Mouse (Mus musculus) intestine, embryonic 15.5 days (tissue): ENCODE measurements around the gene Dennd1a. TPM values are rescaled to one million over a fixed set of nuclear protein-coding genes. Genes with fewer than 3 reads are reported as not detected.

Source experiments
- ATAC-seq: fragments of 200-750 bp; cut with Nextera tagmentation; 2 replicates; pipeline ENCODE4 v1.8.0; 2017; ENCODE audit warnings: moderate TSS enrichment, moderate library complexity
- H3K27ac ChIP-seq: fragments of 300-500 bp; sonication (generic); 2 replicates; pipeline ENCODE4 v1.5.1; 2015; ENCODE audit warnings: mild to moderate bottlenecking, inconsistent platforms
- H3K27me3 ChIP-seq: fragments of 300-500 bp; sonication (generic); replicated peaks from 2 replicates; pipeline ENCODE4 v1.6.1; 2015; ENCODE audit warnings: inconsistent platforms
- H3K36me3 ChIP-seq: fragments of 300-500 bp; sonication (generic); 2 replicates; pipeline ENCODE4 v1.6.1; 2015; ENCODE audit warnings: inconsistent platforms
- H3K4me1 ChIP-seq: fragments of 300-500 bp; sonication (generic); replicated peaks from 2 replicates; pipeline ENCODE4 v1.6.1; 2015; ENCODE audit warnings: inconsistent platforms
- H3K4me2 ChIP-seq: fragments of 300-500 bp; sonication (generic); replicated peaks from 2 replicates; pipeline ENCODE4 v1.6.1; 2015; ENCODE audit warnings: mild to moderate bottlenecking, inconsistent platforms
- H3K4me3 ChIP-seq: fragments of 300-500 bp; sonication (generic); replicated peaks from 2 replicates; pipeline ENCODE4 v1.5.1; 2015; ENCODE audit warnings: inconsistent platforms
- H3K9ac ChIP-seq: fragments of 300-500 bp; sonication (generic); 2 replicates; pipeline ENCODE4 v1.6.1; 2015; ENCODE audit warnings: inconsistent platforms
- H3K9me3 ChIP-seq: fragments of 300-500 bp; sonication (generic); 2 replicates; pipeline ENCODE4 v1.6.1; 2016; ENCODE audit warnings: inconsistent platforms
- WGBS: fragments of 180-500 bp; shearing (Covaris S2); methylation state at CpG from one replicate; pipeline ENCODE4 v1.1.7; 2015; 5-methylcytosine and 5-hydroxymethylcytosine counted together
- polyA plus RNA-seq: library from polyadenylated mRNA; unstranded; fragments of >200 nt; fragmentation: Nextera tagmentation; extraction: Ambion mirVana; gene quantifications from 2 replicates; pipeline ENCODE4 v1.2.1, GENCODE M21; 2015

Dennd1a gene
- polyA plus RNA-seq, 1 experiment from 2014 or later = 11.2 TPM

DNA sequence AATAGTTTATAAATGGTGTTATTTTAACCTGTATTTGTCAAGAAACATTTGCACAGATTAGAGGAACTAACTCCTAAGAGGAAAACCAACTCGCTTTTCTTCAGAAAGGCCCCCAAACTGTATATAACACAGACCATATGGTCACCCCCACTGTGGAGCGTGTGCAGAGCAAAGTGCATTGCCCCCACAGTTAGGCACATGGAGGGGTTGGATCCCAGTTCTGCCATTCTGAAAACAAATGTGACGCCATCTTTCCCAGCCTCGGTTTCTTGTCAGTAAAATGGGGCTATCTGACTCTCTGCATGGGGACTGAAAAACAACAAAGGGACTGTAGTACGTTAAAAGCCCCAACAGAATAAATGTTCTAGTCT is 361.1 kb downstream of the Dennd1a start:
- H3K36me3 ChIP-seq = no peaks in the 10 kb centered on the region
- H3K9ac ChIP-seq = no peak overlapping the region
- ATAC-seq = no peak
- H3K27me3 ChIP-seq = no peaks in the 10 kb centered on the region
- no peaks in the 10 kb centered on the region for H3K4me1 ChIP-seq
- 78% methylated on average over 5 of the region's 5 CpGs for WGBS
- H3K4me3 ChIP-seq = no peak overlapping the region
- H3K27ac ChIP-seq = no peak overlapping the region
- no peaks in the 10 kb centered on the region for H3K9me3 ChIP-seq
- no peak overlapping the region for H3K4me2 ChIP-seq

DNA sequence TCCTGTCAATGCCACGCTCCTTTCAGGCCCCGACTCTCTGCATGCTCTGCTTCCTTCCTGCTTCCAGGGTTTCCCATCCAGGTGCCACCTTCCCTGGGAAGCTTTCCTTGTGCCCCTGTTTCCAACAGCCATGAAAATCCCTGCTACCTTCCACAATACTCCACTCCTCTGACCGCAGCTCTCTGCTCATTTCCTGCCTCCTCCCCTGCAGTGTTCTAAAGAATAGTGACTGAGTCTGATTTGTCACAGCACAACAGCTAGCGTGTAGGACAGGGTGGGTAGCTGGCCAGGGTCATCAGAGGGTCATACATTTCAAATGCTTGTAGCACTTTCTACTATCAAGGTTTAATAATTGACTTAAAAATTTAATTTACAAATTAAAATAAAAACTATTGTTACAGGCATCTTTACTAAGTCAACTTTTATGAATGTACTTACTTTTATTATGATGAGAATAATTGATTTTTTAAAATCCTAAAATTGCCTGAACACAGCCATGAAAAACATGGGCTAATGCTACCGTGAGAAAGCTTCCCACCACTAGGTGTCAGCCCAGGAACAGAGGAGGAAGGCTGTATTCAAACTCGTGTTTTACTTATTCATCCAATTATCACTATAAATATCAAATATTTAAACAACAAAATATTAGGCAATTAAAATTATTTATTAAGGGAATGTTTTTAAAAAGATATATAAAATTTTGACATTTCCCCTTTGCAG is 361.6 kb downstream of the Dennd1a start:
- Histone ChIP-seq H3K9me3 (no peaks in the 10 kb centered on the region), H3K4me2 (no peak overlapping the region), H3K4me3 (no peak overlapping the region), H3K27ac (no peak overlapping the region), H3K36me3 (no peaks in the 10 kb centered on the region), H3K4me1 (no peaks in the 10 kb centered on the region), H3K27me3 (no peaks in the 10 kb centered on the region), H3K9ac (no peak overlapping the region)
- no peak for ATAC-seq
- 42% methylated on average over 6 of the region's 6 CpGs for WGBS

DNA sequence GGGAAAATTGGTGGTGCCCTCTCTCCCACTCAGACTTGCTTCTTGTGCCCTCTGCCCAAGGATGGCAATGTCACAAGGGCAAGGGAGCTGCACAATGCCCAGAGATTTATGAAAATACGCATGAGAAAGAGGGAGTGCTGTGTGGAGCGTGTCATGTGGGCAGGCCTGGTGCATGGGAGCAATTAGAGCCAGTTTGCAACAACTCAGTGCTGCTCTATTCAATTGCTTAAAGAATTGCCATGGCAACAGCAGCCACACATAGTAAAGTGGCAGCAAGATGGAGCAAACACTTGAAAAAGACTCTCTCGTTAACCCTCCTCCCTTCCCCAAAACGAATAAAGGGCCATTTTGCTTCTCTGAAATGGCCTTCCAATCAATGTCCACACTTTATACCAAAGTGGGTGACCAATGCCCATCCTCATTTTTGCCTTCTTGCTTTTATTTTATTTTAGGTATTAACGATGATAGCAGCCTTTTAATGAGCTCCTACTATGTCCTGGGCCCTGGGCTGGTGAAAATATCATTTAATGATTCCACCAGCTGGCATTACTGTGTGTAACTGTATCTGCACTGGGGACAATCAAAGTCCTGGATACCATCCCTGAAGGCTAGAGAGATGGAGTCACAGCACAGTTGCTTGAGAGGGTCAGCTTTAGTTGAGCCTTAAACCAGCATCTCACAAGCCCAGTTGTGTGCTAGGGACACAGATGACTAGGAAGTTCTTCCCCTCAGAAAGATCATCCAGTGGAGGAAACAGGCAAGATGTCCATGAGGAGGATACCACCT is 378.3 kb downstream of the Dennd1a start:
- no peak overlapping the region for H3K4me3 ChIP-seq
- no peaks in the 10 kb centered on the region for H3K27me3 ChIP-seq
- H3K36me3 ChIP-seq = no peaks in the 10 kb centered on the region
- no peak overlapping the region for H3K27ac ChIP-seq
- no peak overlapping the region for H3K4me2 ChIP-seq
- WGBS = 83% methylated on average over 5 of the region's 5 CpGs
- no peaks in the 10 kb centered on the region for H3K4me1 ChIP-seq
- H3K9ac ChIP-seq = no peak overlapping the region
- ATAC-seq = no peak
- no peaks in the 10 kb centered on the region for H3K9me3 ChIP-seq

DNA sequence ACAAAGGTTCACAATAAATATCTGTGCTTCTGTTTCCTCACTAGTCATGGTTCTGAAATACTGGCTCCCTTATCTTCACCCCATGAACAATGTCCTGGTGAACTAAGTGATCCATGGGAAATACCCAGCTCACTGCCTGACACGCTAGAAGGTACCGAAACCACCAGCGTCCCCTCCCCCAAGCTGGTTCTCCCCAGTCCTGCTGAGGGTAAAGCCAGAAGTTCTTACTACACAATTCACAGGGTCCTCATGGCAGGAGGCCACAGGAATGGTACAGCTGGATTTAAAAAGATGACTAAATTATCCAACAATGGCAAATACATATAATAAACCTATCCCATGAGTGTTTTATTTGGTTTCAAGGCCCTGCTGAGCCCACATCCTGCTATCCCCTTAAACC is 378.9 kb downstream of the Dennd1a start:
- Histone ChIP-seq H3K9ac (no peak overlapping the region), H3K4me1 (no peaks in the 10 kb centered on the region), H3K9me3 (no peaks in the 10 kb centered on the region), H3K36me3 (no peaks in the 10 kb centered on the region), H3K27me3 (no peaks in the 10 kb centered on the region), H3K4me2 (no peak overlapping the region), H3K27ac (no peak overlapping the region), H3K4me3 (no peak overlapping the region)
- ATAC-seq = no peak
- 88% methylated on average over 3 of the region's 3 CpGs for WGBS

DNA sequence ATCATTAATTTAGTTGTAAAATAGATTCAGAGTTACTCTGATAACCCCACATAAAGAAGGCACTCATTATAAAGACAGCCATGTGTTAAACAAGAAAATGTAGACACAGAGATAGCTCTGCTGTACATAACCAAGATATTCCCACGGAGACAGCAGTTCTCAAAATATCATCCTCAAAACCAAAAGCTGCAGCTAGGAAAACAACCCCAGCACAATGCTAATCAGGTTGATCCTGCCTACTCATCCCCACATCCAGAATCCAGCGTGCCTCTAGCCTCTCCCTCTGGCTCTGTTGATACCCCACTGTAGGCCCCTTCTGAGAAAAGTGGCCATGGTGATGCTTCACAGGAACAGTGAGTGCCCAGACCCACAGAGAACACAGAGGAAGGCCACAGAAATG is 380.9 kb downstream of the Dennd1a start:
- H3K27ac ChIP-seq = no peak overlapping the region
- H3K36me3 ChIP-seq = no peaks in the 10 kb centered on the region
- H3K4me1 ChIP-seq = no peaks in the 10 kb centered on the region
- H3K9ac ChIP-seq = no peak overlapping the region
- WGBS = 80% methylated on average over 2 of the region's 2 CpGs
- no peak for ATAC-seq
- H3K9me3 ChIP-seq = no peaks in the 10 kb centered on the region
- no peak overlapping the region for H3K4me2 ChIP-seq
- no peak overlapping the region for H3K4me3 ChIP-seq
- H3K27me3 ChIP-seq = no peaks in the 10 kb centered on the region

DNA sequence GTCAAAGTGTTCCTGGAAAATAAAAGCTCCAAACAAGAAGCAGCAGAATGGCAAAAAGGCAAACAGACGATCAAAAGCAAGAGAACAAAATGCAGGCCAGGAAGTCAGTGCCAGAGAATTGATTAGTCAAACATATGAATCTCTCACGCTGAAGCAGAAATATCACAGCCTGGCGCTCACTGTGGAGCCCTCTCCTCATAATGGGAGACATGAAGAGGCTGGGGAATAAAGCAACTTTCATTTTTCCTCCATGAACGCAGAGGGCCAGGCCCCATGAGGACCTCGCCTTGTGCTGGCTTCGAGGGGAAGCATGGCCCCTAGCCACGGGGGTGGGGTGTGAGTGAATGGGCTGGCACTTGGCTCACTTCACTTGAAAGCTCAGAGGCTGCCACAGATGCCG is 383.9 kb downstream of the Dennd1a start:
- no peak overlapping the region for H3K9ac ChIP-seq
- no peaks in the 10 kb centered on the region for H3K4me1 ChIP-seq
- no peaks in the 10 kb centered on the region for H3K9me3 ChIP-seq
- no peaks in the 10 kb centered on the region for H3K36me3 ChIP-seq
- no peak overlapping the region for H3K4me2 ChIP-seq
- no peaks in the 10 kb centered on the region for H3K27me3 ChIP-seq
- no peak overlapping the region for H3K27ac ChIP-seq
- ATAC-seq = no peak
- H3K4me3 ChIP-seq = no peak overlapping the region
- WGBS = 83% methylated on average over 8 of the region's 8 CpGs

DNA sequence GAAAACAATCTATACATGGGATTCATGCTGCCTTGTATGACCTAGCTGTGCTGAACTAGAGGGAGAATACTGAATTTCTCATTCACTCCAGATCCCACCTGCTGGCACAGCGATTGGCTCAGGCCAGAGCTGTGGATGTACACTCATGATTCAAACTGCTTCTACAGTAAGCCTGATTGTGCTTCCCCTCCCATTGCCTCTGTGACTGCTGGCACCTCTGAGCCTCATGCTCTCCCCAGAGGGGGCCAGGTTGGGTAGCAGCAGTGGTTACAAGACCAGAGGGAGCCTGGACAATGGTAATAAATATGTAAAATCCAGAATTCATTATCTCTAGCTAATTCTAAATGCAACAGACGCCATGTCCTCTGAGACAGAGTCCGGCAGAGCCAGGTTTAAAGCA is 404.0 kb downstream of the Dennd1a start:
- Histone ChIP-seq H3K4me1 (0 out of 2 replicates have a peak, but pooled peaks cover 10% of the 10 kb centered on the region), H3K4me3 (no peak overlapping the region), H3K4me2 (no peak overlapping the region), H3K27me3 (no peaks in the 10 kb centered on the region), H3K27ac (no peak overlapping the region), H3K9me3 (no peaks in the 10 kb centered on the region), H3K9ac (no peak overlapping the region), H3K36me3 (no peaks in the 10 kb centered on the region)
- 88% methylated on average over 3 of the region's 3 CpGs for WGBS
- ATAC-seq = no peak

DNA sequence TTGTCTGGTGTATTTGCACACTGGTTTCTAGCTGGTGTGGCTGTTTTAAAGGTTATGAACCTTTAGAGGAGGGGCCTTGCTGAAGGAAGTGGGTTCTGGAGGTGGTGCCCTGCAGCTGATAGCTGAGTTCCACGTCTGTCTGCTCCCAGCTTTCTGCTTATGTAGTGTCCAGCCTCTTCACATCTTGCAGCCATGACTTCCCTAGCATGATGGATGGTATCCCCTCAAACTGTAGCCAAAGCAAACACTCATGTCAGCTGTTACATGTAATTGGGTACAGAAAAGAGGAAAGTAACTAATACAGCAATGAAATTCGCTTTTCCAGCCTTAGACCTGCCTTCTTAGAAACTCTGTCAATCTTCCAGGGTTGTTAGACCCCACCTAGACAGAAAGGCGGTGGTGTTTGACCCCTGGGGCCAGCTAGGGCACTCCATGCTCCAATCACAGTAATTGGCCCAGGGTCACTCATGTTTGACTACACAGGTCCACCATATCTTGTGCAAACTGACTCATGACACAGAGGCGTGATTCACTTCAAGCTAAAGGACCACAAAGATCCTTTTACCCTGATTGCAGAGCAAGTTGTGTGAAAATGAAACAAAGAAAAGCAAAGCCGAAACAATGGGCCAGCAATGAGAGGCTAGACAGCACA is 405.8 kb downstream of the Dennd1a start:
- no peak overlapping the region for H3K4me3 ChIP-seq
- no peak overlapping the region for H3K27ac ChIP-seq
- no peaks in the 10 kb centered on the region for H3K27me3 ChIP-seq
- no peak overlapping the region for H3K4me2 ChIP-seq
- ATAC-seq = peak; percentile 83
- H3K4me1 ChIP-seq = 0 out of 2 replicates have a peak, but pooled peaks cover 10% of the 10 kb centered on the region
- H3K36me3 ChIP-seq = no peaks in the 10 kb centered on the region
- 50% methylated on average over 5 of the region's 5 CpGs for WGBS
- H3K9me3 ChIP-seq = no peaks in the 10 kb centered on the region
- no peak overlapping the region for H3K9ac ChIP-seq

DNA sequence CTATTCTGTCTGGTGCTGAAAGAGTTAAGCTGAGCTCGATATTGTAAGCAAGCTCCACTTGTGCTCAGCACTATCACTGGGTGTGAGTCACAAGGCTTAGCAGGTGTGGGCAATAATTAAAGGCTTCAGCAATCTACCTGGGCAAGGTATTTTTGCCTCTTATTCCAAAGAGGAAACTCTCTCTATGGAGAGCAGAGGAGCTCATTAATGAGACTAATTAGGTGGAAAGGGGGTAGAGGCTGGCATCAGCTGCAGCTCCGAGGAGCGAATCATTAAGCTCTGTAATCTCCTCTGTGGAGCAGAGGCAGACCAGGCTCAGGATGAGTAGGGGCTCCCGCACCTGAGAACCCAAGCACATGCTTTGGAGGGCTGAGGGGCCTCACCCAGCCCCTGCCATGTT is 407.5 kb downstream of the Dennd1a start:
- WGBS = 41% methylated on average over 3 of the region's 4 CpGs
- peak; percentile 68 for ATAC-seq

DNA sequence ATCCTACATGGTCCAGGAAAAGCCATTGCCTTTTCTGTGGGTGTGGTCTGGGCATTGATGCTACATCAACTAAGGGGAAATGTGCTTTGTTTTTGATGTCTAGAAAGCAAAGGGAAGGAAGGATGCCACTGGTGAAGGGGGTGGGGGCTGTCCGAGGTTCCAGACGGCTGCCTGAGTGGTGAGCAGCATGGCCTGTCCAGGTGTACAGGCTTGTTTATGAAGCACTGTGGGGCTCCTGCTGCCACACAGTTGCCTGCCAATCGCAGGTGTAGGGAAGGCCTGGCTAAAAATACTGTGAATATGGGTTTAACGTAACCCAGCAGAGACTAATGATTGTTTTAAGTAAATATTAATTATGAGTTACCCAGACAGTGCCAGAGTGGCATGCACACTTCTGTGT is 414.4 kb downstream of the Dennd1a start:
- WGBS = 64% methylated on average over 4 of the region's 4 CpGs
- ATAC-seq = no peak

More for the DNA sequence above, 407.5 kb downstream of the Dennd1a start:
- Histone ChIP-seq H3K27me3 (no peaks in the 10 kb centered on the region), H3K9me3 (no peaks in the 10 kb centered on the region), H3K4me3 (no peak overlapping the region), H3K4me2 (no peak overlapping the region), H3K4me1 (0 out of 2 replicates have a peak, but pooled peaks cover 10% of the 10 kb centered on the region), H3K27ac (no peak overlapping the region), H3K36me3 (no peaks in the 10 kb centered on the region), H3K9ac (no peak overlapping the region)

DNA sequence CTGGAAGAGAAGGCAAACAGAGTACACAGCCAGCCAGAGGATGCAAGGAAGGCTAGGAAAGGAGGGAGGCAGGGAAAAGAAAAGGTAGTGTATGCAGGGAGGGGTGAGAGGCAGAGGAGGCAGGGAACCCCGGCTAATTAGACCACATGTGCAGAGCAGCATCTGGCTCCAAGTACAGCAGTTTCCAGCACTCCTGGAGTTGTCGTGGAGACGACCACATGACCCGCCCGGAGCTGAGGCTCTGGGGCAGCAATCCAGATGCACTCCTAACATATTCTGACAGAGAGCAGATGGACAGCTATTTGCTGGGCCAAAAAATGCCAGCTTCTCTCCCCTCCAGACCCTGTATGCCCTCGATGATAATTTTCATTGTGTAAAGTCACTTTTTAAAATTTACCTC is 417.6 kb downstream of the Dennd1a start:
- no peak overlapping the region for H3K9ac ChIP-seq
- H3K4me2 ChIP-seq = no peak overlapping the region
- no peaks in the 10 kb centered on the region for H3K9me3 ChIP-seq
- H3K27ac ChIP-seq = no peak overlapping the region
- ATAC-seq = no peak
- H3K27me3 ChIP-seq = no peaks in the 10 kb centered on the region
- no peaks in the 10 kb centered on the region for H3K36me3 ChIP-seq
- H3K4me3 ChIP-seq = no peak overlapping the region
- H3K4me1 ChIP-seq = no peaks in the 10 kb centered on the region
- 43% methylated on average over 6 of the region's 6 CpGs for WGBS

More for the DNA sequence above, 414.4 kb downstream of the Dennd1a start:
- Histone ChIP-seq H3K27ac (no peak overlapping the region), H3K4me1 (no peaks in the 10 kb centered on the region), H3K9ac (no peak overlapping the region), H3K4me3 (no peak overlapping the region), H3K4me2 (no peak overlapping the region), H3K36me3 (no peaks in the 10 kb centered on the region), H3K9me3 (no peaks in the 10 kb centered on the region), H3K27me3 (no peaks in the 10 kb centered on the region)

DNA sequence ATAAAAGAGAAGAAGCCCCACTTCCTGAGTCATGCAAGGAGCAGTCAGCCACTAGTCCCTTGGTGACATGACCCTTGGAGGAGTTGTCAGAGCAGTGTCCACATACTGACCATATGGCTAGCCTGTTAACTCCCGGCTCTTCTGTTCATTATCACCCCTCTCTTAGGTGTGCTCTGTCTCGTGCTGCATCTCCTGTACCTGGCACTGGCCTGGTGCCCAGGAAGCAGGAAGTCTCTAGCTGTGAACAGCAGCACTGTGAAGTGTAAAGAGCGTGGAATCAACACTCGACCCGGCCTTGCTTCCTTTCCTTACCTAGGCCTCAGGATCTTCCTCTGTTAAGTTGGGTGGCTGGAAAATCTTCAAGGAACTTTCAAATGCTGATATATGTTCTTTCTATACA is 419.8 kb downstream of the Dennd1a start:
- H3K4me3 ChIP-seq = no peak overlapping the region
- H3K27ac ChIP-seq = no peak overlapping the region
- H3K27me3 ChIP-seq = no peaks in the 10 kb centered on the region
- H3K36me3 ChIP-seq = no peaks in the 10 kb centered on the region
- no peak for ATAC-seq
- no peaks in the 10 kb centered on the region for H3K4me1 ChIP-seq
- H3K9ac ChIP-seq = no peak overlapping the region
- 74% methylated on average over 5 of the region's 5 CpGs for WGBS
- no peaks in the 10 kb centered on the region for H3K9me3 ChIP-seq
- H3K4me2 ChIP-seq = no peak overlapping the region
